Mouse (Mus musculus): ENCODE results near the gene Dna2.
"Not testable (repeated sequence)": the region's sequence is repeated elsewhere in the genome, so short reads cannot be mapped to it uniquely, and the experiment has no call there.

The Dna2 gene

DNA sequence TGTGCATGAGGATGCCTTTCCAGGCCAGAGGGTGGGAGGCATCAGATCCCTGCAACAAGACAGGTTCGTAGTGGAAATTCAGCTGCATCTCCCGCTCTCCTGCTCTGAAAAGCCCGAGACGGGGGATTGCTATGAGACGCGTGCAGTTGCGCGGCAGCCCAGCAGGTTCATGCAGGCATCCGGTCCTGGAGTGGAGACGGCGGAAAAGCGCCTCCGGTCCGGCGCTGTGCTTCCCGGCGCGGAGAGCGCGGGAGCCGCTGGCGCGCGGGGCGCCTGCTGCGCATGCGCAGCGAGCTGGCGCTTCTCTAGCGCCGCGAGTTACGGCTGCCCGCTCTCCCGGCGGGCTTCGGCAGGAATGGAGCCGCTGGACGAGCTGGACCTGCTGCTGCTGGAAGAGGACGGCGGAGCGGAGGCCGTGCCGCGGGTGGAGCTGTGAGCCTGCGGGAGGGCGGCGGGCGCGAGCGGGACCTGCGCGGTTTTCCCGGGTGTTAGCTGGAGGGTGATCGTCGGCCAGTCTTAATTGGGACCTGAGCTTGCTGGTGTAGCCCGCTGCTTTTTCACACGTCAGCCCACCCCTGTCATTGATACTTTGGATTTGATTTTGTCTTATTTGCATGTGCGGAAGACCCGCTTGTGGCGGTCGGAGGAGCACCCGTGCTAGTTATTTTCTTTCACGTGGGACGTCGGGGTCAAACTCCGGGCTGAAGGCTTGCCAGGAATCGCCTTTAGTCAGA, at the start of gene Dna2:
Gene Dna2, plus strand, starts transcription at position 289 of the 734 bp plus-strand sequence.
- DNase-seq = peak; percentile 79

DNA sequence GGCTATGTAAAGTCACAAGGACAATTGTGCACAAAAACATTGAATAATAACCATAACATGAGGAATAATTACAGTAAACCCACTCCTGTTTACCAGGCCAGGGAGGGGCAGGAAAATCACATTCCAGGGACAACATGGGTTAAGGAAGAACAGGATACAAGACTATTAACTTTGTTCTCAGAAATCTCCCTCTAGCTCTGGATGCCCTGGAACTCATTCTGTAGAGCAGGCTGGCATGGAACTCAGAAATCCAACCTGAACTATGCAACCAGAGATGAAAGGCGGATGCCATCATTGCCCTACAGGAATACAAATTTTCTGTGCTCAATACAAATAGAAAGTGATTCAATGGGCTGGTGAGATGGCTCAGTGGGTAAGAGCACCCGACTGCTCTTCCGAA, 49.4 kb upstream of the Dna2 start:
- DNase-seq = no peak

DNA sequence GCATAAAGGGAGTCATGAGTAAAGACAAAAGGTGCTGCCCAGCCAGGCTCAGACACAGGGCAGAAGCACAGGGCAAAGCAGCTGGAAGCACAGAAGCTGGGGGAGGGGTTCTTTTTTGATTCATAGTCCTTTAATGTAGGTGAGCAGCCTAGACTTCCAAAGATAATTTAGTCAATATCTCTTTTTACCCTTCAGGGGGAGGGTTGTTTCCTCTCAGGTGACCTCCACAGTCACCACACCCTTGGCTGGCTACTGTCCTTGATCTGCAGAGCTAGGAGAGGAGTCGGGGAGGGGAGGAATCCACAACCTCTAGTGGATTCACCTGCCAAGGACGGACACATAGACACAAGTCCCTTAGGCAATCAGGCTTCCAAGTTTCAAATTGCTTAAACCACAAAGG, 48.8 kb upstream of the Dna2 start:
- DNase-seq = no peak

DNA sequence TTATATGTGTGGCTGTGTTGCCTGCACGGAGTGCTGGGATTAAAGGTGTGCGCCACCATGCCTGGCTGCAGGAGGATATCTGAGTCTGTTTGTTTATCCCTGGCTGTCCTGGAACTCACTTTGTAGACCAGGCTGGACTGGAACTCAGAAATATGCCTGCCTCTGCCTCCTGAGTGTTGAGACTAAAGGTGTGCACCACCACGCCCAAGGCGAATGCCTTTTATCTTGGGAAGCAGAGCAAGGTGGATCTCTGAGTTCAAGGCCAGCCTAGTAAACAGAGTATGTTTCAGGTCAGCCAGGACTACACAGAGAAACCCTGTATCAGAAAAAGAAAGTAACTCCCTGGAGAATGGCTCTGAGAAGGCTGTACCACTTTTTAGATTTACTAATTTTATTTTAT, 46.7 kb upstream of the Dna2 start:
- DNase-seq = no peak

- no peak for DNase-seq
These were observed 45.0 kb upstream of the Dna2 start for GRCm38 (mm10) chr10:62901826-62902225.

GRCm38 (mm10) chr10:62902829-62903228, 44.0 kb upstream of the Dna2 start:
- DNase-seq = no peak

DNA sequence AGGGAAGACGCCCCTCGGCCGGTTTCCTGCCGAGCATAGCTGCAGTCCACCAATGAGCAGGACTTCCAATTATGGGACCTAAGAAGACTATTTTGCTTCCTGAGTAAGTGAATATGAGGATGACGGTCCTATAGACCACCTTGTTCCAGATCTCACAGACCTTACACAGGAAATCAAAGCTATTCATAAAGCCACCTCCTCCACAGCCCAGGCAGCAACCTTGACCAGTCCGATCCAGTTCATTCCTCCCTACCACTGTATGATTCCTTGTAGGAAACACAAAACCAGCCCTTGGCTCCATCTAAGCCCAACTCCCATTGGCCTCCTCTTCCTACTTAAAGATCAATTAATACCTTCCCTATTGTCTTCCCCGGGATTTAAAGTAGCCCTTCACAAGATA, 40.5 kb upstream of the Dna2 start:
- DNase-seq = no peak

- DNase-seq = not testable (repeated sequence)
These were observed 37.9 kb upstream of the Dna2 start, which contains the start of gene Tet1 for GRCm38 (mm10) chr10:62908896-62909295. TSS of gene Tet1 (minus strand) at chr10:62908996.

DNA sequence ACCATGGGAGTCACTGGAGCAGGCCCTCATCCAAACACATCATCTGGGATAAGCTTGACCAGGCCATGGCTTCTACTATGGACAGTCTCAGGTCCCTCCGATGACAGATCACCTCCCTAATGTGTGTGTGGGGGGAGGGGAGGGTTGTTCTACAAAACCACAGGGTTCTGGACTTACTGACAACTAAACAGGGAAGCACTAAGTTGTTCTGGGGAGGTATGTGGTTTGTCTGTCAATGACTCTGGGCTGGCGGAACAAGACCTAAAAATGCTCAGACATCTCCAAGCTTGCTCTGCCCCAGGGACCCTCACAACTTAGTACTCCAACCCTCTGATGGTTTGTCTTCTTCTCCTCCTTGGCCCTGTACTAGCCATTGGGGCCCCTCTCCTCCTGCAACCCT, 35.7 kb upstream of the Dna2 start:
- no peak for DNase-seq

DNA sequence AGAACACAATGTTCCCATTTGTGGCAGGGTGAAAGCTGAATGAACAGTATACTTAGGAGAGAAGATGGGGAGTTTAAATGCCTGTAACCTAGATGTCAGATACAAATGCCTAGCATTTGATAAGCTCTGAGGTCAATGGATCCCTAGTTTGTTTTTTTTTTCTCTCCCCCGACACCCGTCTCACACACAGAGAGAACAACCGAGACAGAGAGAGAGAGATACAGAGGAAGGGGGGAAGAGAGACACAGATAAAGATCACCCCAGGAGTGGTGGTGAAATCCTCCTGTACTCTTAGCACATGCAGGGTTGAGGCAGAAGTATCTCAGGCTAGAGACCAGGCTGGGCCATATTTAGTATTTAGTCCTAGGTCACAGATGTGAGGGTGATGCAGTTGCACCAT, 27.8 kb upstream of the Dna2 start:
- no peak for DNase-seq

- DNase-seq = peak; percentile 93
These were observed 26.7 kb upstream of the Dna2 start, which contains the start of gene Slc25a16 for GRCm38 (mm10) chr10:62919925-62920765. TSS of gene Slc25a16 (plus strand) at chr10:62920633.

DNA sequence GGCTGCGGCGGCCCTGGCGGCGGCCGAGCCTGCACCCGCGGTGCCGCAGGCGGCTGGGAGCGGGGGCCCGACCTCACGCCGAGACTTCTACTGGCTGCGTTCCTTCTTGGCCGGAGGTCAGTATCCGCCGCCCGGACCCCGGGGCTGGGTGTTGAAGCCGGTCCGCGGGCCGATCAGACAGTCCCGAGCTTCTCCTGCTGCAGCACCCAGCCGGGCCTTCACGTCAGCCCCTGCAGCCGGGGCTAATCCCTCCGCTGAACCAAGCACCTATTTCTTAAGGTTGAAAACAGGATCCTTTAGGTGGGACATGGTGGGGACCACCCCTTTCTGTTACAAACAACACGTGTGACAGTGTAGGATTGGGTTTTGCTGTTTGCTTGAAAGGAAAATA, 26.1 kb upstream of the Dna2 start:
- no peak for DNase-seq

DNA sequence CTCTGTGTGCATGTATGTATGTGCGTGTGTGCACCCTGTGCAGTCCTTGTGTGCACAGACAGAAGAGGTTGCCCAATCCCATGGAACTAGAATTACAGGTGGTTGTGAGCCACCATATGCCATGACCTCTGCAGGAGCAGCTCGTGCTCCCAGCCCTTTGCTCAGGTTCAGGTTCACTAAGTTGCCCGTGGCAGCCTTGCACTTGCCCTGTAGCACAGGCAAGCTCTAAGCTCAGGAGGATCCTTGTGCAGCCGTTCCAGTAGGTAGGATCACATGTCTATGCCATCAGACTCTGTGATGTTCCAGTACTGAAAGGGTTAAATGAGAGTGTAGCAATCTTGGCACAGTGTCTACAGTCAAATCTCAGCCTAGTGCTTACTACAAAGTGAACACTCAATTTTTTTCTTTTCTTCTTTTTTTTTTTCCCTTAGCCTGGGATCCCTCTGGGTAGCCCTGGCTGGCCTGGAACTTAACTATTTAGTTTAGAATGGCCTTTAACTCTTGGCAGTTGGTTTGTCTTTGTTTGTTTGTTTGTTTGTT, 22.7 kb upstream of the Dna2 start:
- DNase-seq = no peak

- DNase-seq = no peak
These were observed 14.4 kb upstream of the Dna2 start for GRCm38 (mm10) chr10:62932381-62932780.

- no peak for DNase-seq
These were observed 1.7 kb upstream of the Dna2 start for GRCm38 (mm10) chr10:62944975-62945580.

DNA sequence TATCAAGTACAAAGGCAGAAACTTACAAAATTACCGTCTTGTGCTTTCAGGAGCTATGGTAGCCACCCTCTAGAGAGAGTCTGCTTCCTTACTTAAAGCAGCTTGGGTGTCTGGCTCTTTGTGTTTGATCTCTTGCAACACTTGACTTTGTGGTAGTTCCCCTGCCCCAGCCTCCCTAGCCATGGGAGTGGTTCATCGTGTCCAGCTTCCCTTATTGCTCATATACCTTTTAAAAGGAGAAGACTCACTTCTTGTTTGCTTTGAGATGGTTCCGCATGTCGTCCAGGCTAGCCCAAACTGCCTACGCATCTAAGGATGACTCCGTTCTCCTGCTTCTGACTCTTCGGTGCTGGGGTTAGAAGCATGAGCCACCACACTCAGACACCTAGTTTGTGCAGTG, 1.7 kb downstream of the Dna2 start:
- no peak for DNase-seq

DNA sequence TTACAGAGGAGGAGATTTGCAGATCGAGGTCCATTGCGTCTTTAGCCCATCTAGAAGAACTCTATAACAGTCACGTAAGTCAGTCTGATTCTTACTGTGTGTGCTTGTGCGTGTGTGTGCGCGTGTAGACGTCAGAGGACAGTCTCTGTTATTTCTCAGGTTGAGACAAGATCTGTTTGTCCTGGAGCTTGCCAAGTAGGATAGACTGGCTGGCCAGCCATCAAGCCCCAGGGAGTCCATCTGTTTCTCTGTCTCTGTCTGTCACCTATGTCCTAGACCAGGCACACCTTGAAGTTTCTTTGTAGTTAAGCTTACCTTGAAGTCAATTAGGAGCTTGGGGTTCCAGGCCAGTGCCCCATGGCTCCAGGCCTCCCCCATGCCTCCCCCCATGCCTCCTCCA, 17.1 kb downstream of the Dna2 start:
- DNase-seq = peak; percentile 77

DNA sequence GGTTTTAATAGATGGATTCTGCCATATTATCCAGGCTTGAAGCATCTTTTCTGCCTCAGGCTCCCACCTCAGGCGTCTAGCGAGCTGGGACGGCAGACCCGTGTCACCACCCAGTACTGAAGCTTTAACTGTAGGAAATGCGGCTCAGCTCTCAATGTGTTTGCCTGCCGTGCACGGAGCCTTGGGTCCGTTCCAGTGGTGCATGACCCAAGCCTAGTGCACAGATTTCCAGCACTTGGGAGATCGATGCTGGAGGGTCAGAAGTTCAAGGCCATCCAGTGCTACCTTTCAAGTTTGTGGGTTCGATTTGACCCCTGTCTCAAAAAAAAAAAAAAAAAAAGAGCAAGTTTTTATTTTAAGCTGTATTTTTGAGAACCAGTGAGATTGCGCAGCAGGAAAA, 19.0 kb downstream of the Dna2 start:
- no peak for DNase-seq

- peak; percentile 44 for DNase-seq
These were observed 19.5 kb downstream of the Dna2 start for GRCm38 (mm10) chr10:62966291-62966690.

- peak; percentile 46 for DNase-seq
These were observed 25.0 kb downstream of the Dna2 start for GRCm38 (mm10) chr10:62971821-62972220.

DNA sequence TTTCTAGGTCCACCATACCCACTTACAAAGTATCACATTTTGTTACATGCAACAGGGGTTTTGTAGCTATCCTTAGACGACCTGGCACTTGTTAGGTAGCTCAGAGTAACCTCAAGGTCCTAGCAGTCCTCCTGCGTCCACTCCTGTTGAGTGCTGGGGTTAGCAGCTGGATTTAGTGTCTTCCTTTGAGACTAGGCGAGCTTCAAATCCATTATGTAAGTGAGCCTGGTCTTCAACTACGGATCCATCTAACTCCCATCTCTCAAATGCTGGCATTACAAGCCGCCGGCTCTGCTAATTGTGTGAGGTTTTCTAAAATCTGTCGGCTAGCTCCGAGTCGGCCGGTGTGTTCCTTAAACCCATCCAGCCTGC, 32.8 kb downstream of the Dna2 start:
- no peak for DNase-seq

- DNase-seq = peak; percentile 95
These were observed 33.5 kb downstream of the Dna2 start, which contains the start of gene Rufy2 for GRCm38 (mm10) chr10:62980039-62980954. TSS of gene Rufy2 (plus strand) at chr10:62980223.

All from cerebellum, adult 11-12 months (tissue).